Mouse (Mus musculus) spleen, embryonic (tissue): ENCODE data around the gene Plpp7.

ENCODE experiments used
- CTCF ChIA-PET: fragments of 350-600 bp; sonication (Branson Sonifier 250); formaldehyde crosslinking; loops from one replicate; lab custom pipeline; 2022; lab: Charles Lee

Gene Plpp7

DNA sequence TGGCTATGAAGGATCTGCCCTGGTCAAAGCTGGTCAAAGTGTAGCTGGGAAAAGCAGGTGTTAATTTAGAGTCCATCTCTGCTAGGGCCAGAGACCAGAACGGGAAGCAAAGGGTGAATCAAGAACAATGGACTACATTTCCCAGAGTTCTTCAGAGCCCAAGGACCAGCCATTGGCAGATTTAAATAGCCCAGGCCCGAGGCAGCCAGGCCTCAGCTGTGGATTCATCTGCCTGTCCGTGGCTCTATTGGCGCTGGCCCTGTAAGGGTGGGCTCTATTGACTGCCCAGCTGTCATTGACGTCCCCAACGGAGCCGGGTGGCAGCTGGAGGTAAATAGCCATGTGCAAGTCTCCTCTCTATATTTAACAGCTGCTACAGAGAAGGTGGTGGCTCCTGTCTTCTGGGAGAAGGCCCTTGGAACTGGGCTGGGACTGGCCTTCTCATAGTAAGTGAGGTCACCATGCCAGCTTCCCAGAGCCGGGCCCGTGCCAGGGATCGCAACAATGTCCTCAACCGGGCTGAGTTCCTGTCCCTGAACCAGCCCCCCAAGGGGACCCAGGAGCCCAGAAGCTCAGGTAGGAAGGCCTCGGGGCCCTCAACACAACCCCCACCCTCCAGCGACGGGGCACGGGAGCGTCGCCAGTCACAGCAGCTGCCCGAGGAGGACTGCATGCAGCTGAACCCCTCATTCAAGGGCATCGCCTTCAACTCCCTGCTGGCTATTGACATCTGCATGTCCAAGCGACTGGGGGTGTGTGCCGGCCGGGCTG, at the start of gene Plpp7:
Gene Plpp7 (plus strand): TSS at position 178 of the 771 bp plus-strand sequence.
- CTCF ChIA-PET, result no interaction called here

GRCm38 (mm10) chr2:32046009-32046408, 49.3 kb upstream of the Plpp7 start:
- CTCF ChIA-PET, result no interaction called here

DNA sequence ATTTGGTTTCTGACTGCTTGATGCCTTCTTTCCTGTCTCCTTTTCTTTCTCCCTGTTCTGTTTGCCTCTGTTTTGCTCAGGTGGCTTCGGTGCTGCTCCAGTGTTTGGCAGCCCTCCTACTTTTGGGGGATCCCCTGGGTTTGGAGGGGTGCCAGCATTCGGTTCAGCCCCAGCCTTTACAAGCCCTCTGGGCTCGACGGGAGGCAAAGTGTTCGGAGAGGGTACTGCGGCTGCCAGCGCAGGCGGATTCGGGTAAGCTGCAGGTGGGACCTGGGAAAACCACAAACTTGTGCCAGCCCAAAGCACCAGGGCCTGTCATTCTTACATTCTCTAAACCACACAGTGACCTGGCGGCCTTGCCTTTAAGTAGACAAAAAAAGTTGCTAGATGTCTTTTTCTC, 48.0 kb upstream of the Plpp7 start:
- CTCF ChIA-PET, result no interaction called here

- CTCF ChIA-PET, result interaction anchor here (1.0 kb wide), 1 partner anchor 27 kb away, joined by 3 read pairs; no protein-coding TSS in a partner anchor
Measured at GRCm38 (mm10) chr2:32051791-32052190, 43.5 kb upstream of the Plpp7 start.

GRCm38 (mm10) chr2:32052418-32052817, 42.9 kb upstream of the Plpp7 start:
- CTCF ChIA-PET, result no interaction called here

GRCm38 (mm10) chr2:32055357-32055965, 39.9 kb upstream of the Plpp7 start:
- CTCF ChIA-PET, result interaction anchor here (0.6 kb wide), 1 partner anchor 297 kb away, joined by 3 read pairs; no protein-coding TSS in a partner anchor

GRCm38 (mm10) chr2:32056524-32056923, 38.8 kb upstream of the Plpp7 start:
- CTCF ChIA-PET, result no interaction called here

DNA sequence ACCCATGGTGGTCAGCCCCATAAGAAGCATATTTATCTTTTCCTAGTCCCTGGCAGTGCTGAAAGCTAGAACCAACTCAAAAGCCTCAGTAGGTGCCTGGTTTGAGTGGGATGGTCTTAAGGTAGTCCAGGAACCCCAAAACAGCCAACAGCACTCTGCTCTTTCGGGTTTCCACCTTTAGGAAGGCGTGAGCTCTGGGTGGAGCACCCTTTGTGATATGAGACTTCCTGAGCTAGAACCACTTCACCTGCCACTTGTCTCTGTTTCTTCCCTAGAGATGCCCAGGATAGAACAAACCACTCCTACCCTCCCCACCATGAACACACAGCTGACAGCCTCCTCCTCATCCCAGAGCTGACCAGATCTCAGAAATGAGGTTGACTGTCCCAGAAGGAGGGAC, 38.0 kb upstream of the Plpp7 start:
- CTCF ChIA-PET, result interaction anchor here (0.7 kb wide), 1 partner anchor 447 kb away, joined by 3 read pairs; no protein-coding TSS in a partner anchor

GRCm38 (mm10) chr2:32057794-32058193, 37.5 kb upstream of the Plpp7 start:
- CTCF ChIA-PET, result interaction anchor here (0.7 kb wide), 1 partner anchor 446 kb away, joined by 3 read pairs; no protein-coding TSS in a partner anchor

DNA sequence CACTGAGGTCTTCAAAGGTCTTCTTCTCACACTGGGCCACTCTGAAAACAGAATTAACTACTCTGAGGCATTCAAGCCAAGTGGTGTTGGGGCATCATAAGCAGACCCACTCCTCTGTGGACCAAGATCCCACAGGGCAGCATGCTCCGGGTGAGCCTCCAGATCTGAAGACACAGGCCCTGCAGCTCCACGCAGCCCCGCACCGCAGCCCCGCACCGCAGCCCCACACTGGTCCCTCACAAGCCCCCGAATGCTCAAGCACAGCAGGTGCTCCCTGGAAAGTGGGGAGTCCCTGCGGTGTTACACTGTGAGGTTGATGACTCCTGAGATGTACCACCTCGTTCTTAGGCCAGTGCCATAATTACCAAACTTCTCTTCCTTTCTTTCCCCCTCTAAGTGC, 37.1 kb upstream of the Plpp7 start:
- CTCF ChIA-PET, result no interaction called here

- CTCF ChIA-PET, result no interaction called here
Measured at GRCm38 (mm10) chr2:32058716-32059115, 36.6 kb upstream of the Plpp7 start.

GRCm38 (mm10) chr2:32059613-32060012, 35.7 kb upstream of the Plpp7 start:
- CTCF ChIA-PET, result no interaction called here

GRCm38 (mm10) chr2:32060228-32060805, 35.0 kb upstream of the Plpp7 start:
- CTCF ChIA-PET, result interaction anchor here (0.6 kb wide), 1 partner anchor 21 kb away, joined by 5 read pairs; no protein-coding TSS in a partner anchor

DNA sequence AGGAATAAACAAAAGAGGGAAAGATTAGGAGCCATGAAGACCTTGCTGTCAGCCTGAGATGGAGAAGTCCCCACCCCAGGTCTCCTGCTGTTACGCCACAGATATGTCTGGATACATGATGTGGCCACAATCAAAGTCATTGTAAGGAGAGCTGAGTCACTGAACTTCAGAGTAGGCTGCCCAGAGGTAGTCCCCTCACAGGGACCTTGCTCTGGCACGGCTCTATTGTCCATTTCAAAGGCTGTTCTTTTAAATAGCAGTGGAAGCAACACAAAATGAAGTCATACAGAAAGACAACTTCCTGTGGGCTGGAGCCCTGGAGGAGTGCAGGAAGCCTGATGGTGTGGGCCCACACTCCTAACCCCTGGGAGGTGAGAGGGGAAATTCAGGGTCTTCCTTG, 34.1 kb upstream of the Plpp7 start:
- CTCF ChIA-PET, result no interaction called here

DNA sequence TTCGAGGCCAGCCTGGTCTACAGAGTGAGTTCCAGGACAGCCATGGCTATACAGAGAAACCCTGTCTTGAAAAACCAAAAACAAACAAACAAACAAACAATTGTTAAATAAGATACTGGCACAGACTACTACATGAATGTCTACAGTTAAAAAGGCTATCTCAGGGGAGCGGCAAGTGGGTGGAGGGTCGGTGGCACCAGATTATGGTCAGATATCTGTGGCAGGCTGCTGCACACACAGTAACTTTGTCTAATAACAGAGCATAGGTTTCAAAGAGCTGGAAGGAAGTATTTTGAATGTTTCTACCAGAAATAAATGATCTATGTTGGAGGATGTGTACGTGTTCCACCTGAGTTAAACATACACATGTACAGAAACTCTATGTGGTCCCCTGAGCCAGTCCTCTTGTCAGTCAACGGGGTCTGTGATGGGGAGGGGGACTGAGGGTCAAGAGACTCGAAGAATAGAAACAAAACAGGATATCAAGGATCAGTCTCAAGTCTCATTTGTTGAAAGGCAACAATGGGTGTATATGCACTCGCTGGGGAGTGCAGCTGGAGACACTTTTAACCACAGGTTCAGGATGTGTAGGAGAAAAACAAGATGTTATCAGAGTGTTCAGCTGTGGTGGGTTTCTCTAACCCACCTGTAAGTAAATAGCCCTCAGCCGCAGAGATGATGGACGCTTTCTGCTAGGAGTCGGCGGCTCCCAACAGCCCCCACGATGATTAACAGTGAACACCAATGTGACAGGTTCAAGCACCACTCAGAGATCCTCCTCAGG, 33.4 kb upstream of the Plpp7 start:
- CTCF ChIA-PET, result no interaction called here

- CTCF ChIA-PET, result interaction anchor here (1.0 to 1.1 kb wide), 2 partner anchors 9 to 17 kb away, joined by 3 to 10 read pairs; no protein-coding TSS in a partner anchor
Measured at GRCm38 (mm10) chr2:32062626-32063410, 32.5 kb upstream of the Plpp7 start.

- CTCF ChIA-PET, result interaction anchor here (1.0 to 1.1 kb wide), 2 partner anchors 8 to 16 kb away, joined by 3 to 10 read pairs; no protein-coding TSS in a partner anchor
Measured at GRCm38 (mm10) chr2:32063451-32064151, 31.7 kb upstream of the Plpp7 start.

DNA sequence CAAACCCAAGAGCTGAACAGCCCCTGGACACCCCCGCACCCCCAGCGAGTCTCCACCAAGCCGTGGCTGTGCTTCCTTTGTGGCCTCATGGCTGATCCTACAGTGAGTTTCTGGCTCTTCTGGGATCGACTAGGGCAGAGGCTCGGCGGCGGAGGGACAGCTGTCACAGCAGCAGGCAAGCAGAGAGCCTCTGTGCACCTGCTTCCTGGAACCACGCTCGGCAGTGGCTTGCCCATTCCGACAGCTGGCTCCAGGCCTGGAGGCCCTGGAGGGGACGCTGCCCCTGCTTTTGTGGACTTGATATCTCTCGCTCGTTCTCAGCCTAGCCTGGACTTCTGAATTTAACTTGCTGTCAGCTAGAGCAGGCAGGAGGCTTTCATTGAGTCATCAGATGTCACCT, 30.4 kb upstream of the Plpp7 start:
- CTCF ChIA-PET, result interaction anchor here (1.0 kb wide), 1 partner anchor 20 kb away, joined by 4 read pairs; the partner anchor contains the start of gene Fam78a

GRCm38 (mm10) chr2:32065371-32065791, 29.9 kb upstream of the Plpp7 start:
- CTCF ChIA-PET, result interaction anchor here (1.0 kb wide), 1 partner anchor 20 kb away, joined by 4 read pairs; the partner anchor contains the start of gene Fam78a

- CTCF ChIA-PET, result no interaction called here
Measured at GRCm38 (mm10) chr2:32066005-32066404, 29.3 kb upstream of the Plpp7 start.
